Mouse (Mus musculus) intestine, embryonic 14.5 days (tissue): ENCODE measurements at regions not wholly inside any gene's neighbourhood (a gene's known extent, or its start where the extent isn't known, plus 50 kb on each side); places are given as distances from the start of the nearest gene placed in this dataset.
A peak's percentile ranks its signal among the peaks of the same experiment; 100 is the strongest.

ENCODE experiments used
- ATAC-seq: fragments of 200-750 bp; cut with Nextera tagmentation; replicated peaks from 2 replicates; pipeline ENCODE4 v1.8.0; 2017; ENCODE audit warnings: low read depth, moderate number of reproducible peaks, moderate TSS enrichment, moderate library complexity; ENCODE audit not compliant: low FRiP score, low TSS enrichment
- DNase-seq: peaks from one replicate; pipeline ENCODE4 v3.0.0-alpha.2; 2018; ENCODE audit warnings: low spot score
- H3K27ac ChIP-seq: fragments of 300-500 bp; sonication (generic); 2 replicates; pipeline ENCODE4 v1.5.1; 2014; ENCODE audit warnings: low read depth, mild to moderate bottlenecking, control low read depth
- H3K27me3 ChIP-seq: fragments of 300-500 bp; sonication (generic); replicated peaks from 2 replicates; pipeline ENCODE4 v1.6.1; 2014; ENCODE audit warnings: low read length, control low read depth; ENCODE audit not compliant: control insufficient read depth, insufficient read depth
- H3K36me3 ChIP-seq: fragments of 300-500 bp; sonication (generic); 2 replicates; pipeline ENCODE4 v1.6.1; 2014; ENCODE audit warnings: low read length, control low read depth; ENCODE audit not compliant: control insufficient read depth, insufficient read depth
- H3K4me1 ChIP-seq: fragments of 300-500 bp; sonication (generic); replicated peaks from 2 replicates; pipeline ENCODE4 v1.6.1; 2014; ENCODE audit warnings: low read length, control low read depth, mixed read lengths; ENCODE audit not compliant: control insufficient read depth, insufficient read depth
- H3K4me2 ChIP-seq: fragments of 300-500 bp; sonication (generic); 2 replicates; pipeline ENCODE4 v1.6.1; 2014; ENCODE audit warnings: low read length
- H3K4me3 ChIP-seq: fragments of 300-500 bp; sonication (generic); 2 replicates; pipeline ENCODE4 v1.5.1; 2014; ENCODE audit warnings: low read depth, low read length, control low read depth, mixed read lengths
- H3K9ac ChIP-seq: fragments of 300-500 bp; sonication (generic); 2 replicates; pipeline ENCODE4 v1.6.1; 2014; ENCODE audit warnings: mild to moderate bottlenecking, low read length
- H3K9me3 ChIP-seq: fragments of 300-500 bp; sonication (generic); 2 replicates; pipeline ENCODE4 v1.6.1; 2016; ENCODE audit warnings: low read length, control low read depth; ENCODE audit not compliant: control insufficient read depth
- WGBS: fragments of 180-500 bp; shearing (Covaris S2); extraction: QIAGEN DNeasy Blood & Tissue Kit; methylation state at CpG from one replicate; pipeline ENCODE4 v1.1.7; 2014; 5-methylcytosine and 5-hydroxymethylcytosine counted together

DNA sequence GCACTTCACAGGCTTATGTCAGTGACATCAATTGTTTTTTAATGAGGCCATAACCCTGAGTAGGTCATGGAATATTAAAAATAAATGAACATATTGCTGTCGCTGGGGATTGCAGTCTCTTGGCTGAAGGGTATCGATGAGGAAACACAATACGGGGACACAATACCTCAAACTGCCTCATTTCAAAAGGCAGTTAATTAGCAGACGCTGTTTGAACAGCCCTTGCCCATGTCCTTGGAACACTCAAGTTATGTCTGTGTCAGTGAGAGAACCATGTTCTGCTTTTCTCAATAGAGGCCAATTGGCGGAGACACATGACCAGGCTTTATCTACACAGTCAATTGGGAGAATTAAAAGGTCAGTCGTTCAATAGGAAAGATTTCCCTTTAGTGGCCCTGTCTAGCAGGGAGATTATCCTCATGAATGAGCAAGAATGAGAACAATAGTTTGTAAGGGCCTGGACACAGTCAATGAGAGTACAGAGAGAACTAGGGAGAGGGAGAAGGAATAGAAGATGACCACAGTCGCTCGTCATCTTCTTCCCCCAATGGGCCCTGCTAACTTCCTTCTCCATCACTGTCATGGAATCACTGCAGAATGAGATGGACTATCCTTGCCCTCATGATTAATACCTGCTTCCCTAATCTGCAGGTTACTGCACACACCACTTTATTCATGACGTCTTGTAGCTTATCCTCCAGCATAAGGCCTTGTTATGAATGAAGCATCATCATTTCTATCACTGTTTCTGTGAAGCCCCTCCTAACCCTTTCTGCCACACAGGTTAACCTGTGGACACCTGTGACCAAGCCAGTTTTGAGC, 973.6 kb upstream of the Lcorl start:
- H3K36me3 ChIP-seq = no peaks in the 10 kb centered on the region
- H3K27me3 ChIP-seq = no peaks in the 10 kb centered on the region
- no peak overlapping the region for H3K4me2 ChIP-seq
- no peaks in the 10 kb centered on the region for H3K4me1 ChIP-seq
- no peak for ATAC-seq
- no peak overlapping the region for H3K4me3 ChIP-seq
- WGBS = 82% methylated on average over 9 of the region's 9 CpGs
- no peaks in the 10 kb centered on the region for H3K9me3 ChIP-seq
- DNase-seq = no peak
- no peak overlapping the region for H3K27ac ChIP-seq
- no peak overlapping the region for H3K9ac ChIP-seq

DNA sequence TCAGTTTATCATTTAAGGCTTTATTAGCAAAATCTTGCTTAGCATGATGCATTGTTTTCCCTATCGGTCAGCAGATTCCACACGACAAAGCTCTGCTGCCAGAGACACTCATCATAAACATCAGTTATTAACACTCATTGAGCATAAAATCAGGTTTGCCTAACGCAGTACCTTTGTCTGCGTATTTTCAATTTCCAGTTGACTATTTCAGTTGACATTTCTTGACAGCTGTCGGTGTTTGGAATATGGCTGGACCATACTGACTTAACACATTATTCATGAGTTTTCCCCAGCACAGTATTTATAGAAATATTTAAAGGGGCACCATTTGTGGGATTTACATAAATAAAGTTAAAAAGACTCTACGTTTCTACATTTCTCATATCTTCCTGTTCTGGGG, 972.7 kb upstream of the Lcorl start:
- 85% methylated on average over 6 of the region's 6 CpGs for WGBS

DNA sequence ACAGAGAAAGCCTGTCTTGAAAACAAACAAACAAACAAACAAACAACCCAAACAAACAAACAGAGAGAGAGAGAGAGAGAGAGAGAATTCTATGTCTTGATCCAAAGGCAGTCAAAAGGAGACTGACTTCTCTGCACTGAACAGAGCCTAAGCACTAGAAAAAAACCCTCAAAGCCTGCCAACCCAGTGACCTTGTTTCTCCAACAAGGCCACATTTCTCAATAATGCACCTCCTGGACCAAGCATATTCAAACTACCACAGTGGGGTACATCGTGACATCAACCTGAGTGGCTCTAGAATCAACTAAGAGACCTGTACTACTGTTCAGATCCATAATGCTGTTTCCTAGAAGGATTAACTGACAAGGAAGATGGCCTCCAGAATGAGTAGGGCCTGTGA, 969.0 kb upstream of the Lcorl start:
- no peak for ATAC-seq
- H3K9me3 ChIP-seq = no peaks in the 10 kb centered on the region

More for the DNA sequence above, 972.7 kb upstream of the Lcorl start:
- Histone ChIP-seq H3K9me3 (no peaks in the 10 kb centered on the region), H3K4me1 (no peaks in the 10 kb centered on the region), H3K27ac (no peak overlapping the region), H3K27me3 (no peaks in the 10 kb centered on the region), H3K4me2 (no peak overlapping the region), H3K36me3 (no peaks in the 10 kb centered on the region), H3K9ac (no peak overlapping the region), H3K4me3 (no peak overlapping the region)
- DNase-seq (no peak), ATAC-seq (no peak)

DNA sequence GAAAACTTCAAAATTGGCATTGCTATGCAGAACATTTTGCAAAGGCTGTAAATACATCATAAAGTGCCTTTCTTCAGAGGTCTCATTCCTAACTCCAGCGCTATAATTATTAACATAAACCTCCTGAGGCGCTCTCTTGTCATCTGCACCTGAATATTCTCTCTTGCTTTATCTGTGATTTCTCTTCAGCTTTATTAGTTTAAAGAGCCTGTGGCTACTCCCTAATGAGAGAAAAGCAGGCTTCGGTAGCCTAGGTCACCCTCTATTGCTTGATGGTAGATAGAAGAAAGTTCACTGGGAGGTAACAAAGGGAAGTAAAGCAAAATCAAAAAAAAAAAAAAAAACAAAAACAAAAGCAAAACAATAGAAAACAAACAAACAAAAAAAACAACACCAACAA, 967.5 kb upstream of the Lcorl start:
- Histone ChIP-seq H3K9ac (no peak overlapping the region), H3K9me3 (no peaks in the 10 kb centered on the region), H3K4me1 (0 out of 2 replicates have a peak, but pooled peaks cover 3% of the 10 kb centered on the region), H3K27me3 (no peaks in the 10 kb centered on the region), H3K36me3 (no peaks in the 10 kb centered on the region), H3K4me2 (no peak overlapping the region), H3K4me3 (no peak overlapping the region), H3K27ac (no peak overlapping the region)
- WGBS = 54% methylated on average over 3 of the region's 3 CpGs
- DNase-seq = no peak
- no peak for ATAC-seq

More for the DNA sequence above, 969.0 kb upstream of the Lcorl start:
- no peak overlapping the region for H3K27ac ChIP-seq
- no peak overlapping the region for H3K9ac ChIP-seq
- WGBS = 92% methylated on average over 1 of the region's 1 CpGs
- H3K36me3 ChIP-seq = no peaks in the 10 kb centered on the region
- DNase-seq = no peak
- H3K4me1 ChIP-seq = 0 out of 2 replicates have a peak, but pooled peaks cover 3% of the 10 kb centered on the region
- H3K4me3 ChIP-seq = no peak overlapping the region
- no peak overlapping the region for H3K4me2 ChIP-seq
- H3K27me3 ChIP-seq = no peaks in the 10 kb centered on the region

DNA sequence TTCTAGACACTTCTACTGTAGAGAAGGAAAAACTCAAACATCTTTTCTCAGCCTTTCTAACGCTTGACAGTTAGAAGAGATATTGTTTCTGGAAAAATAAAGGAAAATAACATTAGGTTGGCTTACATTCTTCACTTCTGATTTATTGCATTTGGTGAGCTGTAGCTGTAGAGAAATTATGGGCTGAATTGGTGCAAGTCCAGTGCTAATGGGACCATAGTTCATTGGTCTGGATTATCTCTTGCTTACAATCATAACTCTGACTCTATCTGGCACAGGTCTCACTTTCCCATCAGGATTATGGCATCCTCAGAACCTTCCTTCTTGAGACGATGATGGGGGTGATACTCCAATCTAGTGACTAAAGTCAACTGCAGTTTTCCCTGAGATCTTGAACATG, 937.7 kb upstream of the Lcorl start:
- ATAC-seq (peak; percentile 61; the same call in 1 of the 2 replicates), DNase-seq (no peak)
- Histone ChIP-seq H3K36me3 (no peaks in the 10 kb centered on the region), H3K27ac (peak overlapping the region; percentile 27; the same call in 1 of the 2 replicates), H3K9ac (no peak overlapping the region), H3K4me1 (0 out of 2 replicates have a peak, but pooled peaks cover 2% of the 10 kb centered on the region), H3K9me3 (no peaks in the 10 kb centered on the region), H3K27me3 (no peaks in the 10 kb centered on the region), H3K4me3 (no peak overlapping the region), H3K4me2 (no peak overlapping the region)
- WGBS = 65% methylated on average over 2 of the region's 2 CpGs

DNA sequence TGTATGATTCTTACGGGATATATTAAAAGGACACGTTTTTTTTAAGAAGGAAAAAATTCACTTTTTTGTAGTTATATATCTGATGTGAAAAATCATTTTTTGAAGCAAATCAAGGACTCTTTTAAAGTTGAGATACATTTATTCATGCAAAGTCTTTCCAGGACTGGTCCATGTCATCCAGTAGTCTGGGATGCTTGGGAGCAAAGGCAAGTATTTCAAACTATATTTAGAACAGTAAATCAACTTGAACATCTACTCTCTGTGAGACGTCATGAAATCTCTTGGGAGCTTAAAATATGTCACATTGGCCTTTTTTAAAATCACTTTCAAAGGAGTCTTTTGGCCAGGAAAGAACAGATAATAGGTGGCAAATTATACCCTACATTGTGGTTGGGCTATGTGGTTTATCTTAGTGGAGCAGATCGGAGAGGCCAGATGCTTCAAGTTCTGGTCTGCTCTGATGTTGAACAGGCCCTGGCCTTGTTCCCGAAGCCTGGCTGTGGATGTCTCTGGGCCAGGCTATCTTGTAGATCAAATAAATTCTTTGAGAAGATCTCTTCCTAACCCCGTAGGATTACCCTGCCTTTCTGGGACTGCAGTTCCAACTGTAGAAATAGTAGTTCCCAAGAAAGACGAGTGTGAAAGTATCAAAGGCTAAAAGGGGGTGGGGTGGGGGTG, 936.8 kb upstream of the Lcorl start:
- H3K9me3 ChIP-seq = no peaks in the 10 kb centered on the region
- ATAC-seq (peak; percentile 81), DNase-seq (peak; percentile 60)
- H3K4me1 ChIP-seq = 0 out of 2 replicates have a peak, but pooled peaks cover 2% of the 10 kb centered on the region
- H3K4me2 ChIP-seq = no peak overlapping the region
- 37% methylated on average over 7 of the region's 7 CpGs for WGBS
- no peak overlapping the region for H3K4me3 ChIP-seq
- H3K27ac ChIP-seq = no peak overlapping the region
- no peak overlapping the region for H3K9ac ChIP-seq
- H3K27me3 ChIP-seq = no peaks in the 10 kb centered on the region
- H3K36me3 ChIP-seq = no peaks in the 10 kb centered on the region

DNA sequence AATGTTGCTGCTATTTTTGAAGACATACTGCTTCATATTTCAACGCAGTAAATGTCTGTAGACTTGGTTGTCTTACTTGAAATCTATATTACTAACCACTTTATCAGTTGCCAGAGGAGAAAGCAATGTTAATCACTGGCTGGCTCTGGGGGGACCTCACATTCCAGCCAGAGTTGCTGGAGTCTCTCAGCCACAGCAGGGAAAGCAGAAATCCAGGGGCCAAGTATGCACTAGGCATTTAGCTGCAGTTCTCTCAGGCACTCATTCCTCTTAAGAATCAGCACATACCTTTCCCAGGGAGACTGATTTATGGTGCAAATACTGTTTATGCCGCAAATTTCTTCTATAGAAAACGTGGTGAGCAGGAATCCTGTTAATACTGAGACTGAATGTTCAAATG, 933.6 kb upstream of the Lcorl start:
- DNase-seq (no peak), ATAC-seq (no peak)
- WGBS = 26% methylated on average over 3 of the region's 3 CpGs
- Histone ChIP-seq H3K36me3 (no peaks in the 10 kb centered on the region), H3K4me1 (0 out of 2 replicates have a peak, but pooled peaks cover 2% of the 10 kb centered on the region), H3K27me3 (no peaks in the 10 kb centered on the region), H3K9me3 (no peaks in the 10 kb centered on the region), H3K4me3 (no peak overlapping the region), H3K9ac (no peak overlapping the region), H3K4me2 (no peak overlapping the region), H3K27ac (peak overlapping the region; percentile 16; the same call in 1 of the 2 replicates)

DNA sequence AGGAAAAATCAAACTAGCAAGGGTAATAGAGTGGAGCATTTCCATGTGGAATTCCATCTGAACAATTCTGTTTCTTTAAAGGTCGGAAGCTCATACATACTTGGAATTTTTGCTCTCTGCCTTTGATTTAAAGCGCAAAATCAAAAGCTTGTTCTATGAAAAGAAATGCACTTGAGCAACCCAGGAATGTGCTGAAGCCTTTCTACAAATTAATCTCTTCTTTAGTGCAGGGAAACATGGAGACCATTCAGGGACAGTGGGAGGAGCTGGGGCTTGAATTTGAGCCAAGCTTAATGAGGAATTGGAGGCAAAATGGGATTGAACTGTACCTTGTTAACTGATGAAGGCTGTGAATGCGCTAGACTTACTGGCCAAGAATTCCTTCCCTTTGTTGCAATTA, 933.1 kb upstream of the Lcorl start:
- 48% methylated on average over 3 of the region's 3 CpGs for WGBS
- DNase-seq (peak; percentile 49), ATAC-seq (no peak)
- Histone ChIP-seq H3K36me3 (no peaks in the 10 kb centered on the region), H3K27ac (no peak overlapping the region), H3K4me3 (no peak overlapping the region), H3K4me2 (no peak overlapping the region), H3K27me3 (no peaks in the 10 kb centered on the region), H3K4me1 (0 out of 2 replicates have a peak, but pooled peaks cover 2% of the 10 kb centered on the region), H3K9me3 (no peaks in the 10 kb centered on the region), H3K9ac (no peak overlapping the region)
